Mouse (Mus musculus) thymus, postnatal 10 days (tissue): Measurements from ENCODE around the gene Gabbr2.

Experiments used
- DNase-seq, 2 experiments: peaks; one replicate each; pipeline ENCODE4 v3.0.0; 2021; ENCODE audit warnings: low spot score in 2 of 2

Gene Gabbr2

DNA sequence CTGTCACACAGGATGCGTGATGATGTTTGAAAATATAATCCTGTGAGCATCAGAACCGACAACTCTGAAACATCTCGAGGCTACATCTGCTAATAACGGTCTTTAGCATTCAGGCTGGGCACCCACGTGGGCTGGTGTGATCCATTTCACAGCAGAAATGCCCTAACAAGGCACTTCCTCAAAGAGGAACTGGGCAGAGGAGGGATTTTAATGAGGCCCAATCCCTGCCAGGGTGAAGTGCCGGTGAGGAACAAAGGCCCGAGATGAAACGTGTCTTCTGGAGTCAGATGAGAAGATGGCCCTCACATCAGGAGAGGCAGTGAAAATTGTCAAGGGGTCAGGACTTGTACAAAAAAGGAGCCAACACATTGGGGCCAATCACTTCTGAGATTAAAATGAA, 221.6 kb downstream of the Gabbr2 start:
- no peak for DNase-seq

DNA sequence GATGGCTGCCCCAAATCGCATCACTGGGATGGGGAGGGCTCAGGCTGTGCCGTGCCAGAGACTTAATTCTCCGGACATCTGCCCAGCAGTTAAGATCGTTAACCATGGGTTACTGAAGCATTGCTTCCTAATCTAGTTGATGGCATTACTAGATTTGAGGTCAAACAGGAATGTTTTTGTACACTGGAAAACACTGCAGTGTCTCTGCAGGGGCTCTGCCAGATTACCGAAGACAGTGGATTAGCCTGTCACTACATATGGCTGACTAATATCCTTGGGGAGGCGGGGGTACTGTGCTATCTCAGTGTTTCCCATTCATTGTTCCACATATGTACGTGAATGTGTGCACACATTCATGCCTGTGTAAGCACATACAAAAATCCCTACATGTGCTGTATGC, 225.3 kb downstream of the Gabbr2 start:
- no peak for DNase-seq

DNA sequence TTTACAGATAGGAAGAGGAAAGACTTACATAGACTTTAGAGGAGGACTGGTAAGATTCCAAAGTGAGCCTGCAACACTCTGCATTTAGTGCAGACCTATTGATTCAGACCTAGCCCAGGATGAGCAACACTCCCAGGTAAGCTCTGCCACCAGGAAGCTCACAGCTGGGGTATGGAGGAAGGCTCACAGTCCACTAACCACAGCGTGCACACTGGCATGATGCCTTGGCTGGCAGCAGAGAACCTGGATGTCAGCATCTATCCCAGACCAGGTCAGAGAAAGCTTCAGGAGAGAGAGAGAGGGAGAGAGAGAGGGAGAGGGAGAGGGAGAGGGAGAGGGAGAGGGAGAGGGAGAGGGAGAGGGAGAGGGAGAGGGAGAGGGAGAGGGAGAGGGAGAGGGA, 231.8 kb downstream of the Gabbr2 start:
- DNase-seq, result no peak

DNA sequence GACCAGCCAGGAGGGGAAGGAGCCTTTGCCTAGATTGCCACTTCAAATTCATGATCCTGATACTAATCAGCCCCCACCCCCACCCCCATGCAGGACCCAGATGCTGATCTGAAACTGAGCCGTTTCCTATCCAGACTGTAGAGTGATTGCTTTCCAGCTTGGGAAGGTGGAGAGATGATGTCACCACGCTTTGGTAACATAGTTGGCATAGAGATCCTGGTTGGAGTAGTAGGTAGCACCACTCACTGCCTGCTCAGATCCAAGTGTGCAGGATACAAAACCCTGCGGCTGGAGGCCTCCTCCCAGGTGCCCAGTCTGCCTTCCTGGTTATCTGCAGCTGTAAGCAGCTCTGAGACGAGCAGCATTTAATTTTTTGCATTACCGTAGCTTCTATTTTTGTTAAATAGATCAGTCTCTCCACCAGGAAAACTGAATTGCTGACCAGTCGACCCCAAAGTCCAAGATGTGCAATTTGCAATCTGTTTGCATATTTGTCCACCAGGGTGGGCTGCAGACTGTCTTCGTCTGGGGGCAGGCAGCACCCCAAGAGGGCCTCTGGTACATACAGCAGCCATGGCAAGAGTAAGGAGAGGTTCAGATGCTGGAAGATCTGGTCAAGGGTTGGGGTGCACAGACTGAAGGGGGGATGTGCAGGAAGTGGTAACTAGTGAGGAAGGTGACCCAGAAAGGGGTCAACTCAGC, 233.2 kb downstream of the Gabbr2 start:
- DNase-seq, result no peak

DNA sequence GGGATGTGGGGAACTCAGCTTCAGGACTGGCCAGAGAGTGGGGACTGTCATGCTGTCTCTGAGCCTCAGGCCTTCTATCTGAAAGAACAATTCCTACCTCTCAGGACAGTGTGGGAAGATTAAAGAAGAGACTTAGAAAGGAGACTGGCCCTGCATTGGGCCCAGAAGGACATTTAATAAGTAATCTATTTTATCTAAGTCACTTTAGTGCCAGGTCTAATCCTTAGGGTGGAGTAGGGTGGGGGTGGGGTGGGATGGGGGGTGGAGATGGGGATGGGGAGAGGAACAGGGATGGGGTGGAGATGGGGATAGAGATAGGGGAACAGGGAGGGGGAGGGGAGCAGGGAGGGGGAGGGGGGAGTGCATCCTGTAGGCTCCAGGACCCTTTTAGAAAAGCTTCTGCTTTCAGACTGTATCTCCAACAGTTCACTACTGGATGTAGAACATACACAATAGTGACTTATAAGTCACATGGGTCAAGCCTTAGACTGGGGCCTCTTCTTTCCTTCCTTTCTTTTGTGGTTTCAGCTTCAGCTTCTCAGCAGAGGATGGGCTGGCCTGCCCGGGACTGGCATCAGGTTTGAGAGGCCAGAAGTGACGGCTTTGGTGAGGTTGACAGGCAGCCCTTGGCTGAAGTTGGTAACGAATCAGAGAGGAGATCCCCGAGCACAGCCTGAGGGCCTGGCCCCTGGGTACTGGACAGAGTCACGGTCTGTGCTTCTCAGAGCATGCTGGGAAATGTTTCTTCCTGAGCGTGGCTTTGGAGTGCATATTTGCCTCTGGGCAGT, 237.1 kb downstream of the Gabbr2 start:
- no peak for DNase-seq

DNA sequence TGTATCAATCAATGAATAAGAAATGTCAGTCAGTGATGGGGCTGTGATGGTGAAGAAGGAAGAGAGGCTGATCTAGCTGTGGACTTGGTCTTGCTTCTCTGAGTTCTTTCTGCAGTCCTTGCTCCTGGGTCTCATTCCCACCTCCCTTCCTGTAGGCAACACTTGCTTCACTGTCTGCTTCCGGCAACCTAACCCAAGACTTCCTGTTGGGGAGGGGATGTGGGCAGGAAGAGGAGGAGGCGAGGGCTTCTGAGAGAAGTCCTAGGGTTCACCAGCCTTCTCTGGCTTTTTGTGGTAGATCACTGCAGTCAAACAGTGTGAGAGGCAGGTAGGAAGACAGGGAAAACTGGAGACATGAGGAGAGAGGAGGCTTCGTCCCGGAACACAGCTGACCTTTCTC, 239.4 kb downstream of the Gabbr2 start:
- DNase-seq, result peak; percentile 35 to 42

DNA sequence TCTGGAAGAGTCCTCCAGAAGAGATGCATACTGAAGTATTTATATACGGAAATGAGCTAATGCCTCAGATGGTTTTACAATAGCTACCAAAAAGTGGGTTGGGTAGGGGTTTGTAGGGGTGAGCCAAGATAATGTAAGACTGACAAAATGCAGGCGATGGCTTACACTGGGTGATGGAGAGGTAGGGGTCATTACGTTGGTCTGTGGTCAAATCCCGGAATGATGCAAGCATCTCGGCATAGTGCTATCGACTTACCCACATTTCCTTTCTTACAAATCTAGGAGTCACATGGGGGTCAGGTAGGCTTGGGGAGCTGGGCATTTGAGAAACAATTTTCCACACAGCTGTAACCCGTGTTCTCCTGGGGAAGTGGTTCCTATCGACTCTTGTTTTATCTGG, 242.7 kb downstream of the Gabbr2 start:
- DNase-seq, result no peak

DNA sequence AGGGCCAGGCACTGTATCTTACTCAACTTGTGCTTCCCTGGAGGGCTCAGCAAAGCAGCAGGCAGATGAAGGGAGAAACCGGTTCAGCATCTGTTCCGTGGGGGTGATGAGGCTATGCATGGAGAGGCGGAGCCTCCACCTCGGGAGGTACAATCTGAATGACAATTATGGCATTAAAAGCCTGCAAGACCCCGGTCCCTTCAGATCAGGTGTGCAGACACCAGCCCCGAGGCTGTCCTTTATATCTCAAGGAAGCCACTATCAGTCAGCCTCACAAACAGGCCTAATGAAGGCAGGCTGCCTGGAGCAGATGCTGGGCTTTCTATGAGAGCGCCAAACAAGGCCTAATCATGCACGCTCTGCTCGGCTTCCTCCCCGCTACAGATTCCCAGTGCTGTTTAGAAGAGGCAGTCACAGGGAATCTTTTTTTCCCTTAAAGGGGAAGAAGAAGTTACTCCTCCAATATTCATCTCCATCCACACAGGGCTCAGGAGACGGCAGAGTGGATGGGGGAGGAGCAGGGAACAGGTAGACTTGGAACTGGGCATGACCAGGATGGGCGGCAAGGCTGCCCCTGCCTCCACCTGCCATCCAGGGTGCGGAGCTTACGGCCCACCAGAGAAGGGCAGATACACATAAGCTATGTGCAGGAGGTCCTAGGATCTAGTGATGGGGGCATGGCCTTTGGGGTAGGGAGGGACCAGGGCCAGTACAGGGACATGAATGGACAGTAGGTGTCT, 244.5 kb downstream of the Gabbr2 start:
- DNase-seq, result no peak

DNA sequence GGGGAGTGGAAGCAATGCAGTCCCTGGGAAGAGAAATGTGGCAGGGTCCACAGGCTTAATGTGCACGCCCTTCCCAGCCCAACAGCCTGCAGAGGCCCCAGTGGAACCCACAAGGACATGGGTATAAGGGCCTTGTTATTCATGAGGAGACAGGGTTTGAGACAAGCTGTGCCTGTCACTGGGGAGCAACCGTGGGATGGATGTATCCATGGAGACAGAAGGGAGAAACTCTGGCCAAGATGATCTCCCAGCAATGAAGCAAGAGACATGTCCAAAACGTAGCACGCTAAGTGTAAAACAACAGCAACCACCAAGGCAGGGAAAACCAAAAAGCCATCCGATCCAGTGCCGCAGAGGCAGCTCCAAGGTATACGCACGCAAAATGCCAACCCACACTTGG, 246.1 kb downstream of the Gabbr2 start:
- no peak for DNase-seq

DNA sequence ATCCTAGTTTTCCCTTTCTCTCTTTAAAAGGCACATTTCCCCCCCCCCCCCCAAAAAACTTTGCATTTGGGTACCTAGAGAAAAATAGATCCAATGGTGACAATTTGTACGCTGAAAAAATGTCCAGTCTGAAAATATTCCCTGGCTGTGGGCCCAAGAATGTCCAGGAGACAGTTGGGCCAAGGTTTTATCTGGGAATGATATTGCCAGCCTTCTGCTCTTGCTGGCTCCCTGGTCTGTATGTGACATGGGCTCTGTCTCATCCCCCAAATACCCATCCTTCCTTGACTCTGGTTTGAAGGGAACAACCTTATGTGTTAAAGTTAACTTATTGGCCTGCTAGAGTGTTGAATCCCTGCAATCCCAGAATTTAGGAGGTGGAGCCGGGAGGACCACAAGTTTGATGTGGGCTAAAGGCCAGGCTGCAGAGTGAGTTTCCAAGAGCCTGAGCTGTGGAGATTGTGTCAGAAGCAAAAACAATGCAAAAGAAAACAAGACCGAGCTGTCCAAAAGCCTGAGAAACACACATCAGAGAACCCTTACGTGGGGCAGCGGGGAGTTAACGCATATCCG, 247.0 kb downstream of the Gabbr2 start:
- DNase-seq, result no peak

DNA sequence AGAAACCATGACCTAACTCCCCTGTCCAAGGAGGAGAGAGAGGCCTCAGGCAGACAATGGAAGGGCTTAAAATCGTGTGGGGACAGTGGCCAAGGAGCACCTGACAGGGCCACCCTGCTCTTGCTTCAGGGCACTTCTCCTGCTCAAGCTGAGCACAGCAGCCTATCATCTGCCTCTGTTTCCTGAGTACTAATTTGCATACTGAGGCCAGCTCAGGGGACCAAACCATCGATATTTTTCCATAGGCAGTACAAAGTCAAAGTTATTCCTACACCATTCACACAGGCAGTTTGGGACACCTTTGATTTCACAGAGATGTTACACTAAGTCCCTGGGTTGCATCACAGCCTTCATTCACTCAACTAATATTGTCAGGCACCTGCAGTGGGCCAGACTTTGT, 249.1 kb downstream of the Gabbr2 start:
- DNase-seq, result no peak

DNA sequence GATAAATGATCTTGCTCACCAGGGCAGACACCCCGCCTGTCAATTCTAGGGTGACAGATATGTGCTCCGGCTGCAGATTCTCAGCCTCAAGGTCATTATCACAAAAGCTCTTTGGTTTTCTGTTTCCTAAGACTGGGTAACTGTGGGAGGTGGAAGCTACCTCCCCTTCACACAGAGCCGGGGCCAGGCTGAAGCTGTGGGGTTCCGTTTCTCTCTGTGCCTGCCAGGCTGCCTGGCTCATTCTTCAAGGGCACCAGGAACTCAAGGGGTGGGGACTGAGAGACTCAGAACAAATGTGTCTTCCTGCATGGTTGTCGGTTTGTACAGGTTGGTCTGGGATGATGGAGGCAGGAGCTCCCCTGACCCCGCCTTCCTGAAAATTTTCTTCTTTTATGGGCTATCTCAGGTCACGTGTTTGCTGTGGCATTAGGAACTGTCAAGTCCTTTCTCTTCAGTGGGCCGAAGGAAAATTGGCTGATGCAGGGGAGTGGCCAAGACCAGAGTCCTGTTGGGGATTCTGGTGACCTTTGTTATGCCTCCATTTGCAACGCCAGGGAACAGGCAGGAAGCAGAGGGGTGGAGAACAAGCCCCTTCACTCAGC, 254.7 kb downstream of the Gabbr2 start:
- no peak for DNase-seq

DNA sequence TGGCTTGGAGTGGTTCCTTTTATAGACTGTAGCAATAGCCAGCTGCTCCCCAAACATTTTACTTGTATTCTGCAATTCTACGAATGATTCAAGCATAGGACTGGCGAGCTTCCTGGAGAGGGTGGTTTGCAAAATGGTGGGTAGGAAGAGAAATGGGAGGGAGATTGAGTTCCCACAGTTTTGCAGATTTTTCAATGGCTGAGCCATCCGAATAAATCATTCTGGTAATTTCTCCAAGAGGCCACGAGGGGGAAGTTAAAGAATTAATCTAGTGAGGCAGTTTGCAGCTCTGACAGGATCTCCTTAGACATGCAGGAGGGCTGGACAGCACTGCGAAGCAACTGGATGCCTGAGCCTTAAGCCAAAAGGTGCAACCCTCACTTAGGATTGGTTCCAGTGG, 256.8 kb downstream of the Gabbr2 start:
- DNase-seq, result no peak

DNA sequence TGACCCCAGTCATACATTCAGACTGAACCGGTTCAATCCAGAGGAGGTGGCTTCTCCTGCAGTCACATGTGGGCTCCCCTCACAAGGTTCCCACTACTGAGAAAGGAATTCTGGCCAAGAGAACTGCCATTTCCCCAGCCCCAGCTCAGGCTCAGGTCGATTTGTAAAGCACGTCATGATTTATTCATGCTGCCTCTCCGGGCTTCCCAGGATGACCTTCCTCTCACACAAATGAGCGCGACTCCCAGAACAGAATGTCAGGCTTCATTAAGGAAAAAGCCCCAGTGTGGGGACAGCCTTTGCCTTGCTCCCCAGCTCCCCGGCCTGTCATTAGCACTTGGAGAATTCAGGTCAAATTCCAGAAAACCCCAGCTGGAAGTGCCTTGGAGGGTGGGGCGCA, 260.1 kb downstream of the Gabbr2 start:
- no peak for DNase-seq

DNA sequence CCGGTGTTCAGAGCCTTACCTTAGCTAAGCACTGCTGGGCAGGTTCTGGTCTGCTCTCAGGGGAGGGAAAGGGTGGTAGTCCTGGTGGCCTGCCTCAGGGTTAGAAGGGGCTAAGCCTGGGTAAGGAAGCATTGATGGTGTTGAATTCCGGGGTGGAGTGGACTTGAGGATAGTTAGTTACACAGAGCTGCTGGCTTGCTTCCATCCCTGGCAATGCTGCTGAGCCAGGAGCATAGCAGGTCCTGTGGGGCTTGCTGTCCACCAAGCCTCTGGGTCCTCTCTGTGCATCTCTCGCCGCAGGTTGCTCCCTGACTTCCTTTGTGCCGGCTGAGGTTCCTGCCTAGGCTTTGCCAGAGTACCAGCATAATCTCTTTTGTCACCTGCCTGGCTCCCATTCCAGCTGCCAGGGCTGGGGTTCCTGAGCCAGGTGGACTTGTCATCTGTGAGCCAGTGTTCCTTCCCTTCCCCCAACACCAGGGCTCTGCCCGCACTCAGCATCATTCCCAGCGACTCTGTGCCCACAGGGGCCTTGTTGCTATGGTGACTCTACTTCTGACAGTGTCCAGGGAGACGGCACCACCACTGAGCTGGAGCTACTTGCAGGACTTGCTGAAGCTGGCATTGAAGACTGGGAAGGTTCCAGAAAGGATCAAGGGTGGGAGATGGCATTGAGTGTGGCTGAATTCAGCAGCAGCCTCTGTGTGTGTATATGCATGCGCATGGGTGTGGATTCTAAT, 262.2 kb downstream of the Gabbr2 start:
- DNase-seq, result no peak

DNA sequence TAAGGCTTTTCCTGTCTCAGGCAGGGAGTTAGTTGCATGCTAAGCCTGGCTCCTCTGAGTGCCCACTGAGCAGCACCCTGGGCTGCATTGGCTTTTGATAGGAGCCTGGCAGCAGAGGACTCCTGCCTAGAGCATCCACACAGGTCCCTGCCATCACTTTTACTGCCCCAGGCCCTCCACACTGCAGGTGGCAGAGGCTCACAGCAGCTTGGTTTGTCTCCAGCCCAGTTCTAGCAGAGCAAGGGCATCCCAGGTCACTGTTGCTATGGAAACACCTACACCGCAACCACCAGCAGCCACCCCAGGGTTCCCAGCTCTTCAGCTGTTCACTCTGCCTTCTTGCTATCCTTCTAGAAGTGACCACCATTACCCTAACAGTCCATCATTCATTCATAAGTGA, 263.4 kb downstream of the Gabbr2 start:
- no peak for DNase-seq

DNA sequence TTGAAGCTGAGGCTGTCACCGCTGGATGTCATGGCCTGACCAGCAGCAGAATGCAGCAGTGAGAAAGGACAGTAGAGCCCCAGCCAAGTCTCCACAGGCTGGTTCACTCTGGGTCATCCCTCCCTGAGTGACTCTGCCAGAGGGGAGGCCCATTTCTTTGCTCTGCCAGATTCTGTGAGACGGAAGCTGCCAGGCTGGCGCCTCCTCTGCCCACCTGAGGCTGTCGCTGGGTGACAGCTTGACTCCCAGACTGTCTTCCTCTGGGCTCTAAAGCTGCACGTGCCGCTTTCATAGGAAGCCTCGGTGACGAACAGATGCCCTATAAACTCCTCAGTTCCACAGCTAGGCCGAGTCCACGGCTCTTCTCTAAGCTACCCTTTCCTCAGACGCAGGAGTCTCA, 264.5 kb downstream of the Gabbr2 start:
- DNase-seq, result no peak

DNA sequence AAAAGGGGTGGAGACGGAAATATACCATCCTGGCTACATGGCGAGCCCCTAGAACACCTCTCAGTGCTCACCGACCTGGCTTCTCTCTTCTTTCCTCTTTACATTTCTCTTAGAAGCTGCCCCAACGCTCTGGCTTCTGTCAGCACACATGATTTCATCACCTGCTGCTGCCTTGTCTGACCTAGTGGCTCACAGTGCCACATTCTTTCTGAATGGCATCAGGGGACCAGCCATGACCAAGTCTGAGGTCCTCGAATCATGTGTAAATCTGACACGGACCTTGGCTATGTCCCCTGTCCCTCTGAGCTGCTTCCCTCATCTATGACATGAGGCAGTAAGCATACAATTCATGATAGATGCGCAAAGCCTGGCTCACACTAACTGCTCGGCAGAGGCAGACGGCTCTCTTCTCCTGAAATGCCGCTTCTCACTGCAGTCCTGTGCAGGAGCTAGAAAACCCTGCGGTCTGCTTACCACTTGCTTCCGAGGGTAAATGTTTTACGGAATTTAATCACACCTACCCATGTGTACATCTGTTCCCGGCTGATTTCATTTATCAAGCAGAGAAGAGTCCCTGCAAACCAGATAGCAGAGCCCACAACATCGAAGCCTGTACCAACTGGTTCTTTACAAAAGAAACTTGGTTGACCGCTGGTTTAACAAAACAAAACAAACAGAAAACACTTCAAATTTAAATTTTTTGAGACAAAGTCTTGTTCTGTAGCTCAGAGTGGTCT, 270.7 kb downstream of the Gabbr2 start:
- no peak for DNase-seq

DNA sequence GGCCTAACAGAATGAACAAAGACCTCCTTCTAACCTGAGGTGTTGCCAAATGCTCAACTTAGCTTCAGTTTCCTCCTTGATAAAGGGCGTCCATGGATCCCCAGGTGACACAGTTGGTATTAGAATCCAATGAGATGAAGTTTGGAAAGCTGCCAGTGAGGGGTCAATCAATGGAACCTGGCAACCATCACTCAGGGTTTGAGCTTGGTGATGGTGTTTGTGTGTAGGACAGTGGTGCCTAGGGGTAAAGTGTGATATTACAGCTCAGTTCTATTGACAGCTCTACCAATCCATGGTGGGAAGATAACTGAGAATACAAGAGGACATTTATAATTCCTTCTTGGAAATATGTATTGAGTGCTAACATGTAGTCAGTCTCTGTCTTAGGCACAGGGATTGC, 271.6 kb downstream of the Gabbr2 start:
- DNase-seq, result no peak

DNA sequence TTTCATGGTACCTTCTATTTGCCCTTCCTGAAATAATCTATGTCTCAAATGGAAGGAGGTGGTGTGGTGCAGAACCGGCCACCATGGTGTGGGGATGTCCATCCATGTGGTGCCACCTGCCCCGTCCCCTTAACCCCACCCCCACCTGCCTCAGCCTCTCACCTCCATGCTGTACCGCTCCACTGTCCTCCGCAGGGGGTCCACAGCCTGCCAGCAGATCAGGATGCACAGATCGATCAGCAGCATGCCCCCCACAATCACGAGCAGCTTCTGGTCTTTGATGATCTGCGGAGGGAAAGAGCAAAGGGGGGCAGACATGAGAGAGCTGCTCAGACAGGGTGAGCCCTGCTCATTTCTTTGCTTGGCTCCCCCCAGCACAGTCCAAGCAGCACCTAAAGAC, 273.0 kb downstream of the Gabbr2 start:
- no peak for DNase-seq

DNA sequence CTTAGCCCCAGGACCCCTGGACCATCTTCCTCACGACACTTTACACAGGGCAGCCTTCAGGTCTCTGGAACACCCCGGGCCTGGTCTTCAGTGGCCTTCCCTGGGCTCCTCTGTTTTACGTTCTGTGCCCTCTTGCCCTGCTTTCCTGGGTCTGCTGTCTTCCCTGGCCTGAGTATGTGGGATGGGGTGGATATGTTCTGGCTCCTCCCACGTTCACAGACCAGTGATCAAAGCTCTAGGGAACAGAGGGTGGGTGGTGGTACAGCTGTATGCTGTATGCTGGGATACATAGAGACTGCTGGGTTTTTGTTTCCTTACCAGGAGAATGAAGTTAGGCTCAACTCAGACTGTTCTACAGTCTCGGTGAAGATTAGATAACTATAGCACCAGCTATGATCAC, 274.5 kb downstream of the Gabbr2 start:
- no peak for DNase-seq
